Mouse (Mus musculus) intestine, postnatal 0 days (tissue): ENCODE data around the gene Ltb. TPM values are rescaled to one million over a fixed set of nuclear protein-coding genes. Genes with fewer than 3 reads are reported as not detected.

Experiments
- ATAC-seq: fragments of 200-750 bp; cut with Nextera tagmentation; 2 replicates; pipeline ENCODE4 v1.8.0; 2017; ENCODE audit warnings: mild to moderate bottlenecking, moderate TSS enrichment, moderate library complexity
- H3K27ac ChIP-seq: fragments of 300-500 bp; sonication (generic); 2 replicates; pipeline ENCODE4 v1.5.1; 2014; ENCODE audit warnings: mild to moderate bottlenecking, low read depth, low read length, moderate library complexity
- H3K27me3 ChIP-seq: fragments of 300-500 bp; sonication (generic); replicated peaks from 2 replicates; pipeline ENCODE4 v1.6.1; 2014; ENCODE audit warnings: low read length, mixed read lengths; ENCODE audit not compliant: control insufficient read depth, insufficient read depth
- H3K36me3 ChIP-seq: fragments of 300-500 bp; sonication (generic); 2 replicates; pipeline ENCODE4 v1.6.1; 2014; ENCODE audit warnings: mild to moderate bottlenecking, moderate library complexity; ENCODE audit not compliant: control insufficient read depth, insufficient read depth
- H3K4me1 ChIP-seq: fragments of 300-500 bp; sonication (generic); replicated peaks from 2 replicates; pipeline ENCODE4 v1.6.1; 2014; ENCODE audit warnings: antibody characterized with exemption, low read length, mixed read lengths; ENCODE audit not compliant: control insufficient read depth, insufficient read depth
- H3K4me2 ChIP-seq: fragments of 300-500 bp; sonication (generic); replicated peaks from 2 replicates; pipeline ENCODE4 v1.6.1; 2014; ENCODE audit warnings: low read depth, mild to moderate bottlenecking, moderate library complexity
- H3K4me3 ChIP-seq: fragments of 300-500 bp; sonication (generic); 2 replicates; pipeline ENCODE4 v1.5.1; 2014; ENCODE audit warnings: low read depth, low read length
- H3K9ac ChIP-seq: fragments of 300-500 bp; sonication (generic); 2 replicates; pipeline ENCODE4 v1.6.1; 2014; ENCODE audit warnings: mild to moderate bottlenecking, low read depth, low read length
- H3K9me3 ChIP-seq: fragments of 300-500 bp; sonication (generic); 2 replicates; pipeline ENCODE4 v1.6.1; 2016; ENCODE audit warnings: mixed run types; ENCODE audit not compliant: control insufficient read depth
- CTCF ChIP-seq: sonication (generic); IDR thresholded peaks from 2 replicates; pipeline ENCODE4 v1.5.1; 2016; ENCODE audit warnings: low read depth, mild to moderate bottlenecking, control low read depth, antibody characterized with exemption, moderate library complexity
- WGBS: fragments of 180-500 bp; shearing (Covaris S2); extraction: QIAGEN DNeasy Blood & Tissue Kit; methylation state at CpG from one replicate; pipeline ENCODE4 v1.1.7; 2014; 5-methylcytosine and 5-hydroxymethylcytosine counted together
- polyA plus RNA-seq: library from polyadenylated mRNA; unstranded; fragments of >200 nt; fragmentation: Nextera tagmentation; extraction: Ambion mirVana; gene quantifications from 2 replicates; pipeline ENCODE4 v1.2.1, GENCODE M21; 2015

The Ltb gene
- polyA plus RNA-seq, 1 experiment from 2014 or later = 1.7 TPM

DNA sequence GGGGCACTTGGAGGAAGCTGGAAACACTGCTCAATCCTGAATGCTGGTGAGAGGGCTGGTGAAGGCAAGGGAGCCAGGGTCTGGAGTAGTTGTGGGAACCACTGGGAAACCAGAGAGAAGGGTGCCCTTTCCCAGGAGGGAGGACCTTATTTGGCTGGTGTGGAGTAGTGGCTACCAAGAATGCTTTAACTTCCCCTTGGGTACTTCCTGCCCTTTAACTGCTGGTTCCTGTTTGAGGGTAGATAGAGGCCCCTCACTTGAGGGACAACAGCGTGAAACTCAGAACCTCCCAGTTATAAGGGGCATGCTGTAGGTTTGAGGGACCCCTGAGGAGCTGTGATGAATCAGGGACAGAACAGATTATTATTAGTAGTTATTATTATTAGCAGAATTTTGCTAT, 5.1 kb upstream of the Ltb start:
- Histone ChIP-seq H3K4me3 (no peak overlapping the region), H3K36me3 (no peaks in the 10 kb centered on the region), H3K4me2 (no peak overlapping the region), H3K9ac (no peak overlapping the region), H3K27ac (no peak overlapping the region), H3K9me3 (no peaks in the 10 kb centered on the region), H3K27me3 (no peaks in the 10 kb centered on the region; the same call in 1 of the 2 replicates), H3K4me1 (no peaks in the 10 kb centered on the region)
- no peak for ATAC-seq
- WGBS = 74% methylated on average over 1 of the region's 1 CpGs
- no peak for TF ChIP-seq CTCF

DNA sequence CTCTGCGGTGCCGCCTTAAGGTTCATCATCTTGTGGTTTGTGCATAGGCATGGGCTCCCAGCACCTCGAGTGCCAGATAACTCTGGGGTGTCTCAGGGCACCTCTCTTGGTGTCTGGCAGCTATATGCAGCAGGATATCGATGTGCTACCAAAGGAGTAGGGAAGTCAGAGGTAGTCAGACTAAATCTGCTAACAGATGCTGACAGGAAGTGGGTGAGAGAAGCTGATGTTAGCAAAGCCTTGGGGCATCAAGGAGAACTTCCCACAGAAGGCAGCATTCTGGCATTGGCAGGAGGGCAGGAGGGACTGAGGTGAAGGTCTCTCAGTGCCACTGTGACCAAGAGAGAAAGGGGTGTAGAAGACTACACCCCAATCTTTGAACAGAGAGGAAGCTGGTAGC, 4.1 kb upstream of the Ltb start:
- no peak for ATAC-seq
- H3K9me3 ChIP-seq = no peaks in the 10 kb centered on the region
- no peak for TF ChIP-seq CTCF
- no peaks in the 10 kb centered on the region for H3K36me3 ChIP-seq
- no peaks in the 10 kb centered on the region for H3K4me1 ChIP-seq
- no peak overlapping the region for H3K9ac ChIP-seq
- H3K4me2 ChIP-seq = no peak overlapping the region
- H3K27ac ChIP-seq = no peak overlapping the region
- WGBS = 66% methylated on average over 4 of the region's 4 CpGs
- H3K27me3 ChIP-seq = no peaks in the 10 kb centered on the region; the same call in none of the 2 replicates
- no peak overlapping the region for H3K4me3 ChIP-seq

DNA sequence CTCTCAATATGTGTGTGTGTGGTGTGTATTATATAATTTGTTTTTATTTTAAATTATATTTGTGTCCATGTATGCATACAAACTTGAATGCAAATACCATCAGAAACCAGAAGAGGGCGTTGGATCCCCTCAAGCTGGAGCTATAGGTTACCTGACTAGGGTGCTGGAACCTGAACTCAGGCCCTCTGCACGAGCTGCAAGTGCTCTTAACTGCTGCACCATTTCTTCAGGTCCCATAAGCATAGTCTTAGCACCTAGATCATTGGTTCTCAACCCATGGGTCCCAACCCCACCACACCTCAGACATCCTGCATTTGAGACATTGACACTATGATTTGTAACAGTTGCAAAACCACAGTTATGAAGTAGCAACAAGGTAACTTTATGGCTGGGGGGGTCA, 2.5 kb upstream of the Ltb start:
- ATAC-seq = no peak
- WGBS = 63% methylated on average over 2 of the region's 2 CpGs
- peak; percentile 24 for TF ChIP-seq CTCF
- H3K4me3 ChIP-seq = no peak overlapping the region
- no peaks in the 10 kb centered on the region for H3K4me1 ChIP-seq
- H3K4me2 ChIP-seq = no peak overlapping the region
- peaks cover 9% of the 10 kb centered on the region for H3K27me3 ChIP-seq
- no peaks in the 10 kb centered on the region for H3K36me3 ChIP-seq
- H3K27ac ChIP-seq = no peak overlapping the region
- no peak overlapping the region for H3K9ac ChIP-seq
- H3K9me3 ChIP-seq = no peaks in the 10 kb centered on the region

DNA sequence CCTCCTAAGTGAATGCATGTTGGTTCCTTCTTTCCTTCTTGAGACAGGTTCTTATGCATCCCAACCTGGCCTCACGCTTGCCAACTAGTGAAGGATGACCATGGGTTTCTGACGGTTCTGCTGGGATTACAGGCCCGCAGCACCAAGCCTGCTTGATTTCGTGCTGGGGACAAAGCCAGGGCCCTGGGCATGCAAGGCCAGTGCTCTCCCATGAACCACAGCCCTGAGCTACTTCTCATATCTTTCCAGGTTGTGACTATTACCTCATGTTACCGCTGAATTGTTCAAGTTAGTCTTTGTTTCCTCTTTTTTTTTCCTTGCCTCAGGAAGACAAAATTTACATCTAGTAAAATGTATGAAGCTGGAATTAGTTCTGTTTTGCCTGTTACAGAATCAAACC, 1.3 kb upstream of the Ltb start:
- no peak overlapping the region for H3K4me3 ChIP-seq
- H3K4me1 ChIP-seq = no peaks in the 10 kb centered on the region
- no peaks in the 10 kb centered on the region for H3K36me3 ChIP-seq
- H3K9me3 ChIP-seq = no peaks in the 10 kb centered on the region
- peaks cover 9% of the 10 kb centered on the region for H3K27me3 ChIP-seq
- no peak for ATAC-seq
- no peak for TF ChIP-seq CTCF
- no peak overlapping the region for H3K4me2 ChIP-seq
- no peak overlapping the region for H3K27ac ChIP-seq
- WGBS = 77% methylated on average over 5 of the region's 5 CpGs
- no peak overlapping the region for H3K9ac ChIP-seq

DNA sequence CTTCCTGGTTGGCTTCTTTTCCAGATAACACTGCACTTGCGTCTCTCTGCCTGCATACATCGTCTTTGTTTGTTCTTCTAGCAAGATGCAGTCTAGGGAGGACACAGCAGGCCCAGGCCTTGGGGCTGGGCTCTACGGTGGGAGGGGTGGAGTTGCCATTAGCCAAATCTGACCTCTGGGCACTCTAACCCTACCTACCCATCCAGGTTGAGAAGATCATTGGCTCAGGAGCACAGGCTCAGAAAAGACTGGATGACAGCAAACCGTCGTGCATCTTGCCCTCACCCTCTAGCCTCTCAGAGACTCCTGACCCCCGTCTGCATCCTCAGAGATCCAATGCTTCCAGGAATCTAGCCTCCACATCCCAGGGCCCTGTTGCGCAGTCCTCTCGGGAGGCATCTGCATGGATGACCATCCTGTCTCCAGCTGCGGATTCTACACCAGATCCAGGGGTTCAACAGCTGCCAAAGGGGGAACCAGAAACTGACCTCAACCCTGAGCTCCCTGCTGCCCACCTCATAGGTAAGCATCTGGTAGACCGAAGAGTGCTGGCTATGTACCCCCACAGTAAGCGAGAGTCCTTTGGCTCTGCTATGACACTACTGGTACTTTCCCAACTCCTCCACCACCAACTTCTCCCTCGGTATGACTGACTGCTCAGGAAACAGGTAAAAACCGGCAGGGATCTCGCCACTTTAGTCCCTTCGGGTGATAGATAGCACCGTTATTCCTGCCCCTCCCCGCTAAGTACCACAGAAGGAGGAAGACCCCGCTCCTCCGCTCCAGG, 798 bp downstream of the Ltb start:
- peaks cover 9% of the 10 kb centered on the region for H3K27me3 ChIP-seq
- WGBS = 38% methylated on average over 19 of the region's 19 CpGs
- peak overlapping the region; percentile 95 for H3K4me2 ChIP-seq
- no peaks in the 10 kb centered on the region for H3K4me1 ChIP-seq
- no peaks in the 10 kb centered on the region for H3K36me3 ChIP-seq
- no peak; the same call in 1 of the 2 replicates for ATAC-seq
- TF ChIP-seq CTCF = no peak
- H3K27ac ChIP-seq = no peak overlapping the region
- no peaks in the 10 kb centered on the region for H3K9me3 ChIP-seq
- H3K4me3 ChIP-seq = peak overlapping the region; percentile 47
- H3K9ac ChIP-seq = no peak overlapping the region

DNA sequence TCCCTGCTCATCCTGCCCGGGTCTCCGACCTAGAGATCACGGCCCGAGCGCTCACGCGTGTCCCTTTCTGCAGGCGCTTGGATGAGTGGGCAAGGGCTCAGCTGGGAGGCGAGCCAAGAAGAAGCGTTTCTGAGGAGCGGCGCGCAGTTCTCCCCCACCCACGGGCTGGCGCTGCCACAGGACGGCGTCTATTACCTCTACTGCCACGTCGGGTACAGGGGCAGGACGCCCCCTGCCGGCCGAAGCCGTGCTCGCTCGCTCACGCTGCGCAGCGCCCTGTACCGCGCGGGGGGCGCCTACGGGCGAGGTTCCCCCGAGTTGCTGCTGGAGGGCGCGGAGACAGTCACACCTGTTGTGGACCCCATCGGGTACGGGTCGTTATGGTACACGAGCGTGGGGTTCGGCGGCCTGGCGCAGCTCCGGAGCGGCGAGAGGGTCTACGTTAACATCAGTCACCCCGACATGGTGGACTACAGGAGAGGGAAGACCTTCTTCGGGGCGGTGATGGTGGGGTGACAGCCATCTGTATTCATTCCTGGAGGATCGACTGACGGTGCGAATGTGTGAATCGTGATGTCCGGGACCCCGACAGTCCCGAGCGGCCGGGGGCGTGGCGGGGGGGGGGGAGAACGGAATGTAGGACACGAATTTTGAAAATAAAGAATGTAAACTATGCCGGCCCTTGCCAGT, 1.5 kb downstream of the Ltb start:
- peak overlapping the region; percentile 95 for H3K4me2 ChIP-seq
- no peaks in the 10 kb centered on the region for H3K36me3 ChIP-seq
- no peaks in the 10 kb centered on the region for H3K9me3 ChIP-seq
- peaks cover 11% of the 10 kb centered on the region for H3K27me3 ChIP-seq
- TF ChIP-seq CTCF = peak; percentile 97
- ATAC-seq = peak; percentile 76
- H3K9ac ChIP-seq = no peak overlapping the region
- H3K4me3 ChIP-seq = peak overlapping the region; percentile 47
- H3K27ac ChIP-seq = no peak overlapping the region
- no peaks in the 10 kb centered on the region for H3K4me1 ChIP-seq
- WGBS = 1% methylated on average over 66 of the region's 66 CpGs
